Mouse (Mus musculus) heart, embryonic 13.5 days (tissue): ENCODE results near the gene Tyms. TPM values are rescaled to one million over a fixed set of nuclear protein-coding genes. Genes with fewer than 3 reads are reported as not detected.
"Not testable (repeated sequence)": the region's sequence is repeated elsewhere in the genome, so short reads cannot be mapped to it uniquely, and the experiment has no call there.

ENCODE experiments used
- ATAC-seq: fragments of 200-750 bp; cut with Nextera tagmentation; 2 replicates; pipeline ENCODE4 v1.8.0; 2017; ENCODE audit warnings: moderate TSS enrichment; ENCODE audit not compliant: insufficient number of reproducible peaks, low FRiP score, low TSS enrichment; ENCODE audit errors: extremely low read depth
- H3K27ac ChIP-seq: fragments of 300-500 bp; sonication (generic); replicated peaks from 2 replicates; pipeline ENCODE4 v1.5.1; 2015; ENCODE audit warnings: moderate library complexity, mild to moderate bottlenecking, inconsistent platforms
- H3K27me3 ChIP-seq: fragments of 300-500 bp; sonication (generic); replicated peaks from 2 replicates; pipeline ENCODE4 v1.6.1; 2015; ENCODE audit warnings: mild to moderate bottlenecking, inconsistent platforms
- H3K36me3 ChIP-seq: fragments of 300-500 bp; sonication (generic); 2 replicates; pipeline ENCODE4 v1.6.1; 2015; ENCODE audit warnings: mild to moderate bottlenecking, inconsistent platforms
- H3K4me1 ChIP-seq: fragments of 300-500 bp; sonication (generic); 2 replicates; pipeline ENCODE4 v1.6.1; 2015; ENCODE audit warnings: inconsistent platforms
- H3K4me2 ChIP-seq: fragments of 300-500 bp; sonication (generic); 2 replicates; pipeline ENCODE4 v1.6.1; 2015; ENCODE audit warnings: inconsistent platforms, mild to moderate bottlenecking, moderate library complexity
- H3K4me3 ChIP-seq: fragments of 300-500 bp; sonication (generic); 2 replicates; pipeline ENCODE4 v1.5.1; 2015; ENCODE audit warnings: moderate library complexity, mild to moderate bottlenecking, inconsistent platforms
- H3K9ac ChIP-seq: fragments of 300-500 bp; sonication (generic); 2 replicates; pipeline ENCODE4 v1.6.1; 2015; ENCODE audit warnings: inconsistent platforms, mild to moderate bottlenecking, moderate library complexity
- H3K9me3 ChIP-seq: fragments of 300-500 bp; sonication (generic); 2 replicates; pipeline ENCODE4 v1.6.1; 2016; ENCODE audit warnings: inconsistent platforms
- WGBS: fragments of 180-500 bp; shearing (Covaris S2); methylation state at CpG from one replicate; pipeline ENCODE4 v1.1.7; 2015; ENCODE audit warnings: mixed read lengths; 5-methylcytosine and 5-hydroxymethylcytosine counted together
- polyA plus RNA-seq: library from polyadenylated mRNA; unstranded; fragments of >200 nt; fragmentation: Nextera tagmentation; extraction: Ambion mirVana; gene quantifications from 2 replicates; pipeline ENCODE4 v1.2.1, GENCODE M21; 2015

Tyms gene
- polyA plus RNA-seq, 1 experiment from 2014 or later, result 117 TPM

DNA sequence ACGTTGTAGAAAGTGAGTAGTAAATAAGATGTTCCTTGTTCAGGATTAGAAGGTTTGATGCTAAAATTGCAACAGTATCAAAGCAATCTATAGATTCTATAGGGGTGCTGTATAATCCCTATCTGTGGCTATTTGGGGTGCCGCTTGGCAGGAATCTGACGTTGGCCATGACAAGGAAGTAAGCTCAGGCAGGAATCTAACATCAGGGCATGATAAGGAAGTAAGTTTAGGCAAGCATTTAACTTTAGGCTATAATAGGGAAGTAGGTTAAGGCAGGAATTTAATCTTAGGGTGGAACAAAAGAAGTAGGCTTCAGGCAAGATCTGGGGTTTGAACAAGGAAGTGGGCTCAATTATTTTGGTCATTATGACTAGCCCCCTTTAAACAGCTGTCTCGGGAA is 37.6 kb downstream of the Tyms start:
- not testable (repeated sequence) for H3K9ac ChIP-seq, H3K4me1 ChIP-seq, H3K36me3 ChIP-seq, H3K4me3 ChIP-seq, ATAC-seq, H3K27me3 ChIP-seq, H3K27ac ChIP-seq, H3K4me2 ChIP-seq, H3K9me3 ChIP-seq
- WGBS, result 72% methylated on average over 4 of the region's 4 CpGs

DNA sequence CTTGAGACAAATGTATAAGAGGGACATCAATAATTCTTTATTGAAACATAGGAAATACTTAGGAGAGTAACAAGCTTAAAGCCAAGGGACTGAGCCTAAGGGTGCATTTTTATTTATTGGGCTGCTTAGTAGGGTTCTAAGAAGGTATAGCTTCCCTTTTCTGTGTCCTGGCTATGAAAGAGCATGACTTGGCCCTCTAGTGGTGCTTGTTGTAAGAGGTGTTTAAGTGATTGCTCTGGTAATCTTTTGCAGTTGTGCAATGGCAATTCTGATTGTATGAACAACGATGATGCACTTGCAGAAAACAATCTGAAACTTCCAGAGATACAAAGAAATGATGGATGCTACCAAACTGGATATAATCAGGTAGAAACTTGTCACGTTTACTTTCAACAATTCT is 58.8 kb downstream of the Tyms start:
- WGBS, result 58% methylated on average over 2 of the region's 2 CpGs
- Histone ChIP-seq H3K27ac (no peak overlapping the region), H3K9me3 (no peaks in the 10 kb centered on the region), H3K27me3 (0 out of 2 replicates have a peak, but pooled peaks cover 3% of the 10 kb centered on the region), H3K4me3 (no peak overlapping the region), H3K4me1 (peaks cover 10% of the 10 kb centered on the region), H3K9ac (no peak overlapping the region), H3K4me2 (no peak overlapping the region), H3K36me3 (no peaks in the 10 kb centered on the region)
- ATAC-seq, result no peak

- Histone ChIP-seq H3K4me1 (peaks cover 18% of the 10 kb centered on the region), H3K9ac (no peak within 1 kb of the TSS), H3K9me3 (no peaks in the 10 kb centered on the region), H3K27me3 (0 out of 2 replicates have a peak, but pooled peaks cover 3% of the 10 kb centered on the region), H3K27ac (no peak within 1 kb of the TSS), H3K36me3 (no peaks in the 10 kb centered on the region), H3K4me2 (peak within 1 kb of the TSS; percentile 44), H3K4me3 (no peak within 1 kb of the TSS; the same call in 1 of the 2 replicates)
- ATAC-seq, result no peak
- 42% methylated on average over 16 of the region's 16 CpGs for WGBS
Measured at GRCm38 (mm10) chr5:30012726-30013503, 60.5 kb downstream of the Tyms start, which contains the start of gene Il6. Gene Il6 (plus strand): TSS chr5:30013114.

Other genes with a start within 250 kb of the Tyms start
- 0.17 and 0.37 TPM in 2 replicates for gene Il6, start 60.5 kb downstream of the Tyms start, polyA plus RNA-seq
- 0.17 and 0.25 TPM in 2 replicates for gene Garem2, start 31.5 kb upstream of the Tyms start, polyA plus RNA-seq
- not detected in 2 replicates for gene 3110082J24Rik, start 32.5 kb upstream of the Tyms start, polyA plus RNA-seq
- 212 and 223 TPM in 2 replicates for gene Hadha, start 81.5 kb upstream of the Tyms start, polyA plus RNA-seq
- gene Hadhb, start 81.6 kb upstream of the Tyms start, polyA plus RNA-seq, result 318 and 345 TPM in 2 replicates
- gene Adgrf3, start 132.1 kb upstream of the Tyms start, polyA plus RNA-seq, result 0.19 and 0.78 TPM in 2 replicates
- 13.6 and 15.5 TPM in 2 replicates for gene Selenoi, start 159.0 kb upstream of the Tyms start, polyA plus RNA-seq
- 0.05 and 0.11 TPM in 2 replicates for gene Drc1, start 207.8 kb upstream of the Tyms start, polyA plus RNA-seq